Mouse (Mus musculus) monocyte, adult 5-6 weeks (primary cell): ENCODE measurements around the gene Tars2. TPM values are rescaled to one million over a fixed set of nuclear protein-coding genes. Genes with fewer than 3 reads are reported as not detected.

Experiments used
- ATAC-seq: fragments of 153-309, 156-312 bp; replicated peaks from 2 replicates; pipeline ENCODE4 v1.8.0; 2017; ENCODE audit warnings: mild to moderate bottlenecking; ENCODE audit not compliant: low TSS enrichment, insufficient number of reproducible peaks, severe bottlenecking, poor library complexity, low FRiP score
- total RNA-seq: library from RNA; stranded (forward); fragments of 200-1000, 200-491, 200-594 nt; gene quantifications from 3 replicates; pipeline ENCODE4 v1.2.3, GENCODE M21; 2017

Gene Tars2
- total RNA-seq, 1 experiment from 2014 or later, result 21.4 TPM

DNA sequence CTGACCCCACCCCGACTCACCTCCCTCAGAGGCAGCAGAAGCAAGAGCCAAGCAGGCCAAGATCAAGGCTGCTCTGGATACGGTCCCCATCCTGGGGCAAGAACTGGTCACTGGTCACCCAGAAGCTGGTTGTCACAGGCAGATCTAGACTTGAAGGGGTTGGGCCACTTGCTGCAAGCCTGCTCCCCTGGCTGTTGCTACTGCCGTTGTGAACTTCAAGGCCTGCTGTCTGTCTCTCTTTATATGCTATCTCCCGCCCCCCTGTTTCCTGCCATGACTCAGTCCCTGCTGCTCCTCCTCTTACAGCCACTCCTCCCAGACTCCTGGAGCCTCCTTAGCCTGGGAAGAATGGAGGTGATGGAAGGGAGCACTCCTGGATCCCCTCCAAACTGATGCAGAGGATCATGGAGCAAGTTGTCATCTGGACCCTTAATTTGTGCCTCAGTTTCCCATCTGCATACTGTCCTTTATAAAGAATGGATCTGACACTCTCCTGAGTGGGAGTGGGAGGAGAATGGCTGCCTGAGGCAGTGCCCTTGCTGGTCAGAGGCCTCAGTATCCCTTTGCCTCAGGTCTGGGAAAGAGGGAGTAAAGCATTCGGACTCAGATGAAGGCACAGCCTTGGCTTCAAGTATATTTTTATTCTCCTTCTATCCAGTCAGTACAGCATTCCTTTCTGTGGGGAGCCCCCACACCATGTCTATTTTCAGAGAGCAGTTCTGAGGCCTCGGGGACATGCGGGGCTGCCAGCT is 20.5 kb downstream of the Tars2 start, which contains the start of gene Ecm1:
Gene Ecm1, minus strand, starts transcription at position 217 of the 752 bp plus-strand sequence.
- ATAC-seq, result no peak

DNA sequence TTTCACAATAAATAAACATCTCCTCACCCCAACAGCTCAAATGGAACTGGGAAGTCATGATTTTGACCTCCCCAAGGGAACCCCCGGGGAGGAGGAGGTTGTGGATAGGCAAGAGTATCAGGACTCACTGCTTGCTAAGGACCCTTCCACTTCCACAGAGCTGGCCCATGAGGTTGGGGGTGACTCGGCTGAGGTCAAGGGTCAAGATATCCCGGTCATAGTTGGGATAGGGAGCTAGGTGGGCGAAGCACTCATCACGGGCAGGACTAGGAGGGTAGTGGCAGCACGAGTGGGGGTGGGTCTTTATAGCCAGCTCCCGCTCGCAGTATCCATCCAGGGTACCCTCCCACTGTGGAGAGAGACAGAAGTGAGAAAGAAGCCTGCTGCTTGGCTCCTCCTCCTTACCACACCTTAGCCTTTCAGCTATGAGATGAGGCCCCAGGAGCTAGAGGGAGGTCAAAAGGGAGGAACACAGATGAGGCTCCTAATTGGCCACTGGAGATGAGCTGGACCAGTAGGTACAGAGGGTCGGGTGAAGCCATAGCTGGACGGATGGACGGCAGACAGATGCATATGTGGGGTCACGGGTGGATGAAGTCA is 24.8 kb downstream of the Tars2 start:
- ATAC-seq, result no peak

DNA sequence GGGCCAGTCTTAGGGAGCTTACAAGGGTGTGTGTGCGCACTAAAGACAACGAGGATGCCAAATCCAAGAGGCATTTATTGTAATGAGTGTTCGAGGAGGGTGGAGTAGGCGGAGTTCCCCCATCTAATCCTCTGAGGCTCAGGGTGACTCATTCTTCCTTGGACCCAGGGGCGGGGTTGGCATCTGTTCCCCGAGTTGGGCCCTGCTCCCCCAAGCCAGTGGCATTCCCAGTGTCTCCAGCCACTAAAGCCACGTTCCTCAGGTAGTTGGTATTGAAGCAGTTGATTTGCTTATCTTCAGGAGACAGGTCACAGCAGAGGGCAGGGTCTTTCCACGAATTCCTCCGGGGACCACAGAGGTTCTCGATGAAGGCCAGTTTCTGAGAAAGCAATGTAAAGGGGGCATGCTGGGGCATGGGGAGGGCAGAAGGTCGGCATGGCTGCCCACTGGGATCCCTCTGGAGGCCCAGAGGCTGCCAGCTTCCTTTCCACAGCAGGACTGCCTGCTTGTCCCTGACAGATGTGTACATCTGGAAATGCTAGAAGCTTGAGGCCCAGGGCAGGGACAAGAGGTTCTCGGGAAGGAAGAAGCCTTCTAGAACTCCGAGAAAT is 25.8 kb downstream of the Tars2 start:
- ATAC-seq, result no peak

DNA sequence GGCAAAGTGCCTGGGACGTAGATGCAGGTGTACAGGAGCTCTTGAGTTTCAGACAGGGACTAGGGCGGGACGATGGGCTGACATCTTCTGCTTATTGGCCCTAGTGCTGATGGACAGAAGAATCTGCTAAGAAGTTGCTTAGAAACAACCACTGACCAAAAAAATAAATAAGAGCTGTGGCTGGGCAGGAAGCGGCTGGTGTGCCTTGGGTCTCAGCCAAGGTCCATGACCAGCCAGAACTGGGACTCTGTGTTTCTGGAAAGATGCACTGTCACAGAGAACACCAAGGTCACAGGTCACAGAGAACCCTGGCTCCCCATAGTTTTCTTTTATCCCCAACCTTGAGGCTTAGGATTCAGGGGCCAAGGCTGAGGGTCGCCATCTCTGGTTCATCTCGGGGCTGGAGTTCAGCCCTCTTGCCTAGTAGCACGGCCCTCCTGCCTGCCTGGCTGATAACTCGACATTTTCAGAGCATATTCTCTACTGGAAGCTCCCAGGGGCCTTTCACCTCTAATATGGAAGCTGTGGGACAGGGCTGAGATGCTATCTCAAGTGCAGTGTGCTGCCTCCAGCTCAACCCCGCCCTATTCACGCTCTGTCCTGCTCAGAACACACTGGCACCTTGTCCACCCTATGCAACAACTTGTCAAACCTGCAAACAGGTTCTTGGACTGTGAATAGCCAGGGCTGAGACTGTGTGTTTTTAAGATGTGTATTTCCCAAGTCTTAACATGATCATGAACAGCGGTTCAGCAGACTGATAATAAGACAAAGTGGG is 27.1 kb downstream of the Tars2 start:
- 0 out of 2 replicates have a peak, but pooled peaks have one; percentile 21 for ATAC-seq

DNA sequence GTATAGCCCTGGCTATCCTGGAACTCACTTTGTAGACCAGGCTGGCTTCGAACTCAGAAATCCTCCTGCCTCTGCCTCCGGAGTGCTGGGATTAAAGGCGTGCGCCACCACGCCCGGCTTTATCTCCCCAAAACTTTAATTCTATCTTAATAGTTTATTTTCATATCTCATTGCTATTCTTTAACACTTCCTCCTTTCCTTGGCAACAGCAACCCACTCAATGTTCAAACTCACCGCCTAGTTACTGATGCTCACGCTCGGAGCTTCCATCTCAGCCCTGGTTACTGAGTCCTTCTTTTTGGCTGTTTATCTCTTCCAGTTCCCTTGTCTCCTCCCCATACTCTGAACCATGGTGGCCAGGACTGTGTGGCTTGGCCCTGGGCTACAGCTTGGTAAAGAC is 27.7 kb downstream of the Tars2 start:
- ATAC-seq, result no peak

DNA sequence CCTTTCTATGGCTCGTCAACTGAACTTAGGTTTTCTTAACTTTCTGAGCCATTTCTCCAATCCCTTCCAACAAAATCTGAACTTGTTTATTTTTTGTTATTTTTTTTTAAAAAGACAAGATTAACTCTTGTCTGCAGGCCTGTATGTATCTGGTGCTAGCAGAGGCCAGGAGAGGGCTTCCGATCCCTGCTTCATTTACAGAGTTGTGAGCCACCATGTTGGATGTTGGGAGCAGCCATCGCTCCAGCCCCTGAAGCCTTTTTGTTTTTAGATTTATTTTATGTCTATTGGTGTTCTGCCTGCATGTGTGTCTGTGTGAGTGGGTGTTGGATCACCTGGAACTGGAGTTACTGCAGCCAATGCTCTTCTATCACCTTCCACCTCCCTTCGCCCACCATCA is 28.2 kb downstream of the Tars2 start:
- ATAC-seq, result no peak

DNA sequence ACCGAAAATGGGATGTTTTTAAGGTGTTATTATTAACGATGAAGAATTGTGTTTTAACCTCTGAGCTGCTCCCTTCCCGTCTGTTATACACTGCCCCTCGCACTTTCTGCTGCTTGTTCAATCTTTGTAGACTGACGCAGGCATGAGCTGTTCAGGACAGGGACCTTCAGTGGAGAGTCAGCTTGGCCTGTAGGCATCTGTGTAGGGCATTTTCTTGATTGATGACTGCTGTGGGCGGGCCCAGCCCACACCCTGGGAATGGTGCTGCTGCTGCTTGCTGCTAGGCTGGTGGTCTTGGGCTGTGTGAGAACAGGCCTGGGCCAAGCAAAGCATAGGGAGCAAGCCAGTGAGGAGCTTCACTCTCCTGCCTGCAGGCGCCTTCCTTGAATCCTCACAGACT is 29.6 kb downstream of the Tars2 start:
- no peak for ATAC-seq

DNA sequence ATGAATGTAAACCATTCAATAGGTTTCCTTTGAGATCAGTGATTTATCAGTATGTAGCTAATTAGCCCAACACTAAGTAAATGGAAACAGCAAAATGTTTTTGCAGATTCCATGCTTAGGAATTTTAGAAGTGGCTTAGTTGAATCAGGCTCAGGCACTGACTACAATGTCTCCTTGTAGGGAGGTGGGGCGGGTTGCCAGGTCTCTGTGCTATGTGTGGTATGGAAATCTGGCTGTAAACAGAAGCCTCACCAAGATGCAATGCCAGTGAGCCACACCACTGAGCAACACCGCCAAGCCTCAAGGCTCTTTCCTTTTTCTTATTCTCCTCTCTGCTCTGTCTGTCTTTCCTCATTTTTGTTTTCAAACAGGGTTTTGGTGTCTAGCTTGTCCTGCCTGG is 31.1 kb downstream of the Tars2 start:
- ATAC-seq, result no peak

DNA sequence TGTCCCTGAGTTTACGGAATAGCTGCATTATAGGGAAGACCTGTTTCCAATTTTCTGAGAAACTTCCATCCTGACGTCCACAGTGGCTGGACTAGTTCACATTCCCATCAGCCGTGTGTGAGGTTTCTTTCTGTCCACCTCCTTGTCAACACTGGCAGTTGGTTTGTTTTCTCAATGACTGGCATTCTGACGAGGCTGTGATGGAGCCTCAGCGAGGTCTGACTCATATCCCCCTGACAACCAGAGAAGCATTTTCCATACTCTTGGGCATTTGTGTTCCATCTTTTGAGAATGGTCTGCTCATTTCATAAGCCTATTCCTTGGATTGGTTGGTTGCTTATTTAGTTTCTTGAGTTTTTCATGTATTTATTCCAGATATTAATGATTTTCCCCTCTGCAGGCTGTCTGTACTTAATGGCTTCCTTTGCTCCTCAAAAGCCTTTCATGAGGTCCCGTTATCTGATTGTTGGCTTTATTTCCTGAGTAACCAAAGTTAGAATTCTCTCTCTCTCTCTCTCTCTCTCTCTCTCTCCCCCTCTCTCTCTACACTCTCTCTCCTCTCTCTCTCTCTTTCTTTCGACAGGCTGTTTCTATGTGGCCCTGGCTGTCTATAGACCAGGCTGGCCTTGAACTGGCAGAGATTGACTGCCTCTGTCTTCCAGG is 33.2 kb downstream of the Tars2 start:
- ATAC-seq, result no peak

DNA sequence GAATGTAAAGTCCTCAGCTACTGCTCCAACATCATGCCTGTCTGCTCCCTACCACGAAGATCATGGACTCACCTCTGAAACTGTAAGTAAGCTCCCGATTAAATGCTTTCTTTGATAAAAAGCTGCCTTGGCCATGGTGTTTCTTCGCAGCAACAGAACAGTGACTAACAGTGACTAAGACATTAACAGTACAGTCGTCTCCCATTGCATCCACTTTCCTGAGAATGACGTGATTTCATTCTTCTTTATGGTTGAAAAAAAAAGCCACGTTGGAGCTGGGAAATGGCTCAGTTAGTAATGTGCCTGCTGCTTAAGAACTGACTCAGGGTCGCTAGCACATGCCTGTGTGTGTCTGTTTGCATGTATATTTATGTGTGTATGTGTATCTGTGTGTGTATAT is 34.1 kb downstream of the Tars2 start:
- ATAC-seq, result no peak

DNA sequence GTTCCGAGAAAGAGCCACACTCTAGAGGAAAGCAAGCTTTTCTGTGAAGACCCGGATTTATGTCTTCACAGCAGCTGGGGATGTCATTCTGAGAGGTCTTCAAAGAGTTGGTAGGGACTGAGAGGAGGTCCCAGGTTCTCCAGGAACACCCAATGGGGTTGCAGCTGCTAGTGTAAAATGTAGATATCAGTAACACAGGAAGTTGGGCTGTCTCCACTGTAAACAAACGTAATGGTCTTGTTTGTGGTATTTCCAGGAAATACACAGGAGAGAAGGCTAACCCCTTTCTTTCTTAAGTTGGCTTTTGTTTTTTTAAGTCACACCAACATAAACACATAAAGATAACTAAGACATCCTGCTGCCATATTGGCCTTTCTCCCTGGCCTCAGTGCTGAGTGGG is 37.6 kb downstream of the Tars2 start:
- ATAC-seq, result no peak

DNA sequence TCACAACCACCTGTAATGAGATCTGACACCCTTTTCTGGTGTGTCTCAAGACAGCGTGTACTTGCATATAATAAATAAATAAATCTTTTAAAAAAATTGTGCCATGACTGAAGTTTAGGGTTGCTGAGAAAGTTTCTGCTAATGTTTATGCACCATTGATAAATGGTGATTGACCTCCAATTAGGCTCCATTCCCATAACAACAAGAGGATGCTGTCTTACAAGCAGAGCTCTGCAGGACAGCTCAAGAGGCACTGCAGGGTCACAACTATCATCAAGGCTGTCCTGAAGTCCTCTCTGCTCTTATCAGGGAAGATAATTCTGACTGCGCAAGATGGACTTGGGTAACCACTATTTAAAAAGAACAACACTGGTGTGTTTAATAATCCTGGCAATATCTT is 41.9 kb downstream of the Tars2 start:
- ATAC-seq, result no peak

DNA sequence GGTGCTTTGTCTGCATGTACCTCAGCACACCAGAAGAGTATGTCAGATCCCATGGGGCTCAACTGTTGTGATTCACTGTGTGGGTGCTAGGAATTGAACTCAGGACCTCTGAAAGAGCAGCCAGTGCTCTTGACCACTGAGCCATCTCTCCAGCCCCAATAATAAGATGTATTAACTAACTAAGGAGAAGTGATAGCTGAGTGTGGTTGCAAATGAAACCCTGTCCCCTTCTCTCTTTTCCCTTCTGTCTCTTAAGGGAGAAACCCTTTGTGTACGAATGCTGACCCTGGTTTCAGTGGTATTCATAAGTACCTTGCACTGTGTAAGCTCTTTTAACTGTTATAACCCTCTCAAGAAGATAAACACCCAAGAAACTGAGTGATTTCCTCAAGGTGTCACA is 43.9 kb downstream of the Tars2 start:
- ATAC-seq, result no peak

DNA sequence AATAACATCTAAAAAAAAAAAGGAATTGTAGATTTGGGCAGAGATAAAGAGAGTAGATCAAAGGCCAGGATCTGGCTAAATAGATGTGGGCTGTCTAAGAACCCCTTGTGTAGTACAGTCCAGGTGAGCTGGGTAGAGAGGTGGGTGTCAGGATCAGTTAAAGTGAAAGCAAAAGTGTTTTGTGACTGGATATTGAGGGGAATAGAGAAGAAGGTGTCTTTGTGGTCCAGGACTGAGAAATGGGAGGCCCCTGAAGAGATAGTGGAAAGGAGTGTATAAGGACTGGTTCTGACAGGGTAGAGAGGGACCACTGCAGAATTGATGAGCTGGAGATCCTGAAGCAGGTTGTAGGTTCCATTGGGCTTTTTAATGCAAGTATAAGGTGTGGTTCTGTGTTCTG is 50.0 kb downstream of the Tars2 start:
- ATAC-seq, result no peak

DNA sequence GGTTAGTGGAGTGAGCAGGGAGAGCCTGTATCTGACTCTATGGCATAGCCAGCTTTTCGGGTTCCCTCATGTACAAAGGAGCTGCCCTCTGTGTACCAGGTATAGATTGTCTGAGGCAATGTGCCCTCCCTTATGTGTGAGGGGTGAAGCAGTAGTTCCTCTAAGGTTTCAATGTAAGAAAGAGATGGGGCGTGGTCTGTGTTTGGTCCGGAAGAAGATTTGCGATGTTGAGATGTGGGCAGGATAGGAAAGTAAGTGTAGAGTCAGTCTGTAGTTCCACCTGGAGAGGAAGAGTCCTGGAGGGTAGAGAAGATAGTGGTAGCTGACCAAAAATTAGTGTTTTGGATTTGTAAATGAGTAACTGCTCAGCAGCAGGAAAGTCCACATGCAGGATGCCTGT is 51.0 kb downstream of the Tars2 start:
- ATAC-seq, result peak; percentile 37; the same call in 1 of the 2 replicates

DNA sequence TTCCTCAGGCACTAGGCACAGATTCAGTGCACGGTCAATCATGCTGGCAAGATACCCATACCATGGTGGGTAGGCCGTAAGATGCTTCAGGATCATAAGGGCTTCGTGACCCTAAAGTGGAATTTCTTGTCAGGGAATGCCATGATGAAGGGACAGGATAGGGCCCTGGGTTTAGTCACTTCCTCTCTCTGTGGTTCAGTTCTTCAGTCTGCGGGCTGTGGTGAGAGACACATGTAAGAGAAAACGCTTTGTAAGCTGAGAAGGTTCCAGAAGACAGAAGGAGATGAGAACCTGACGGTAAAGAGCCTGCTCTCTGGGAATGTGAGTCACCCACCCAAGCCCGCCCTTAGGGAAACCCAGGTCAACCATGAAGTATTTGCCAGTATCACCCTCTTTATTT is 52.5 kb downstream of the Tars2 start:
- ATAC-seq, result 0 out of 2 replicates have a peak, but pooled peaks have one; percentile 43

DNA sequence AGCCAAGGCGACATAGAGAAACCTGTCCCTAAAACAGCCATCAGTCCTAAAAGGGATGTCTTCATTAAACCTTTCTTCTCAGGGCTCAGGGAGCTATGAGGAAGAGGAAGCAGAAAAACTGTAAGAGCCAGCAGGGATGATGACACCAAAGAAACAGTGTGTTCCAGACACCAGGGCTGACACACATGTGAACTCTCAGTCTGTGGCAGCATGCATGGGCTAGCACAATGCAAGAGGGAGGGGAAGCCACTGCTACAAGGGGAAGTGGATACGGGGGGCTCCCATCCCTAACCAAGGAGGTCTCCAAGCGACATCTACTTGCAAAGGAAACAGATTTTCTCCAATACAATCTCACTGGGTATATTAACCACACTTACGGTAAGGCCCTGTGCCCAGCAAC is 53.7 kb downstream of the Tars2 start:
- ATAC-seq, result peak; percentile 76

DNA sequence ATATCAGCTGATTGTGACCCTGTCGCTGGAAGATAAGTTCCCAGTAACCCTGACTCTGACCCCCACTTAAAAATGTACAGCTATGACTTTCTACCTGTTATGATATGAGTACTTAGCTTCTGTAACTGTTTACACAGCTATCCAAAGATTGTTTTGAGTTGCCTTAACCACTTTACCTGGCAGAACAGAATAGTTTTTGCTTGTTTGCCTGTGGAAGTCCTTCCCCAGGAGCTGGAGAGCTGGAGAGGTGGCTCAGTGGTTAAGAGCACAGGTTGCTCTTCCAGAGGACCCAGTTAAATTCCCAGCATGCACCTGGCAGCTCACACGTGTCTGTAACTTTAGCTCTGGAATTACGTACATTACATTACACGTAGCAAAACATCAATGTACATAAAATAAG is 55.4 kb downstream of the Tars2 start:
- no peak for ATAC-seq

DNA sequence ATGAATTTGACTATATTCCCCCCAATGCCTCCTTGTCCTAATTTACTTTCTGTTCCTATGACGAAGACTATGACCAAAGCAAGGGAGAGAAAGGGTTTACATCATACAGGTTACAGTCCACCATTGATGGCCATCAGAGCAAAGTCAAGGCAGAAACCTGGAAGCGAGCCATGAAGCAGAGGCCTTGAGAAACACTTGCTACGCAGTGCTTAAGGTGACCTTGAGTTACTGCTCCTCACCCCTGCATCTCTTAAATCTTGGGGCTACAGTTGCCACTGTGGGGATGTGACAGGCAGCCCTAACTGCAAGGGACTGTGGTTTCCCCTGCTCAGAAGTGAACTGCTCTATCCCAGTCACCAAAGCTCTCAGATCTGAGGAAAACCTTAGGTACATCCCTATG is 56.7 kb downstream of the Tars2 start:
- ATAC-seq, result no peak
